Mouse (Mus musculus): ENCODE data around the gene Pde1a. TPM values are rescaled to one million over a fixed set of nuclear protein-coding genes. Genes with fewer than 3 reads are reported as not detected.

Pde1a gene
- not detected for total RNA-seq (2023)

DNA sequence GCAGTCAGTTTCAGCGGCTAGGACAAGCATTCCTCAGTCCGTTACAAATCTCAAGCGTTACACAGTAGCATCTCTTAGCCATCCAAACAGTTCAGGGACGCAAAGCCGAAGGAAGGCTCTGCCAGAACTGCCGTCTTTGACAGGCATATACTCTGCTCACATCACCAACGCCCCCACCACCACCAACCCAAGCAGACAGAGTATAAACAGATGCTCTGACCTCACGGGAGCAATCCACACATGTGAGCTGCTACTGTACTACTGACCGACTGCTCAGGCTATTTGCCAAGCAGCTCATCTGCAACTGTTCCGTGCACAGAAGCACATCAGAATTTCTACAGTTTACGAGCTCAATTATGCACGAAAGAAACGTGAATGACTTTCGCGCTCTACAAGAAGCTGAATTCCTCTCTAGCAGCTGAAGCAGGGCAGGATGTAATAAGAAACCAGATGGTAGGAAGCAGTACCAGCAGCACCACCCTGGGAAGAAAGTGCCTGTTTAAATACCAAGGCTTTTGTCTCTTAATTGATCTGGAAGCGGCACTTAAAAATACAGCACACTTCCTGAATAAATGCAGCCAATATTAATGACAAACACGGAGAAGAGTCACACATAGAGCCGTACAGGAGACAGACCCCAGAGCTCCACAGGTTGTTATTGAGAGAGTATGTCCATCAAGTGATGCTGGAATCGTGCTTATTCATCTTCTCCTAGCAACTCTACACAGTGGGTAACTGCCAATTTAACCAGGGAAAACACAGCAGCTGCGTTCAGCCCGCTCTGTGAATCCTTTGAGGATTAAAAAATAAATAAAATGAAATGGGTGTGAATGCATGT lies at the start of gene Pde1a:
Pde1a (minus strand) TSS at position 598 of the 838 bp plus-strand sequence.

Other genes with a start within 250 kb of the Pde1a start
- not detected for gene Prdx6b, start 163.0 kb upstream of the Pde1a start, total RNA-seq (2023)
- gene Dnajc10, start 186.0 kb upstream of the Pde1a start, total RNA-seq (2023) = 32.7 TPM